Mouse (Mus musculus) bone marrow, adult 2 months (tissue): ENCODE measurements around the gene Acox3. TPM values are rescaled to one million over a fixed set of nuclear protein-coding genes. Genes with fewer than 3 reads are reported as not detected.
"Not testable (repeated sequence)": the region's sequence is repeated elsewhere in the genome, so short reads cannot be mapped to it uniquely, and the experiment has no call there.

ENCODE experiments used
- H3K27ac ChIP-seq: fragments of 200-500 bp; 2 replicates; pipeline ENCODE4 v1.5.1; 2012; ENCODE audit warnings: low read depth, mild to moderate bottlenecking, control low read depth, inconsistent platforms, low read length; ENCODE audit not compliant: control insufficient read depth, poor library complexity, insufficient read depth
- H3K4me1 ChIP-seq: fragments of 200-500 bp; 2 replicates; pipeline ENCODE4 v1.6.1; 2011; ENCODE audit warnings: low read length; ENCODE audit not compliant: control insufficient read depth, insufficient read depth
- H3K4me3 ChIP-seq: fragments of 200-500 bp; replicated peaks from 2 replicates; pipeline ENCODE3; 2011; ENCODE audit warnings: mild to moderate bottlenecking, low read depth, low read length, control low read depth; ENCODE audit not compliant: control insufficient read depth
- CTCF ChIP-seq: fragments of 200-500 bp; IDR thresholded peaks from 2 replicates; pipeline ENCODE4 v1.5.1; 2011; ENCODE audit warnings: low read length, control low read depth; ENCODE audit not compliant: control insufficient read depth, insufficient read depth
- POLR2A ChIP-seq: fragments of 200-500 bp; IDR thresholded peaks from 2 replicates; pipeline ENCODE4 v1.6.1; 2011; ENCODE audit warnings: low read depth, mild to moderate bottlenecking, control low read depth, low read length, borderline replicate concordance; ENCODE audit not compliant: control insufficient read depth
- WGBS: fragments of 180-500 bp; shearing (Covaris S2); methylation state at CpG from one replicate; pipeline ENCODE4 v1.1.7; 2018; 5-methylcytosine and 5-hydroxymethylcytosine counted together
- polyA plus RNA-seq: library from polyadenylated mRNA; stranded (reverse); fragments of >200 nt; gene quantifications from 2 replicates; pipeline ENCODE4 v1.2.4, GENCODE M21; 2011; ENCODE audit warnings: low replicate concordance; ENCODE audit not compliant: missing spikeins, insufficient read depth, insufficient read length

The Acox3 gene
- polyA plus RNA-seq, 1 experiment: 35.8 TPM

DNA sequence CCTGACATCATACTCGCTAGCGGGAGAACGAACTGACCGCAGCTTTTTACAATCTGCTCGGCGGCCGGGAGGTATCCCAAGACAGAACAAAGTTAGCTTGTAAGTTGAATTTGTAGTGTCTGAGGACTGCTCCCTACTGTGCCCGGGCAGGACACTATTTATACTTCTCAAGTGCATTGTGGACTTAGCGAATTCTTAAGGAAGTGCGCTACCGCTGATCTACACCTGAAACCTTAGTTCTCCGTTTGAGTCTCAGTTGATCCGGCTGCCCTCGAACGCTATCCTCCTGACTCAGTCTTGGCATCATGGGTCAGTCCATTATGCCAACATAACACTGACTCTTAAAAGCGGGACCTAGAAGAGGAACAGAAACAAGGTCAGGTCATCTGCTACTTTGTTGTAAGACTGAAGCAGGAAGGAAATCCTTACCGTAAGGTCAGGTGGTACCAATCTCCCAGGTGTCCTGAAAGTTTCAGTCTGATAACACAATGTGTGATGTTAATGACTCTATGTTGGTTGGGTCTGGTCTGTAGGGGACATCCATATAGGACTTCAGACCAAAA lies 462 bp downstream of the Acox3 start:
- WGBS: under 1% methylated on average over 17 of the region's 17 CpGs
- Histone ChIP-seq H3K27ac (peak overlapping the region; percentile 47), H3K4me1 (no peaks in the 10 kb centered on the region; the same call in 1 of the 2 replicates)

DNA sequence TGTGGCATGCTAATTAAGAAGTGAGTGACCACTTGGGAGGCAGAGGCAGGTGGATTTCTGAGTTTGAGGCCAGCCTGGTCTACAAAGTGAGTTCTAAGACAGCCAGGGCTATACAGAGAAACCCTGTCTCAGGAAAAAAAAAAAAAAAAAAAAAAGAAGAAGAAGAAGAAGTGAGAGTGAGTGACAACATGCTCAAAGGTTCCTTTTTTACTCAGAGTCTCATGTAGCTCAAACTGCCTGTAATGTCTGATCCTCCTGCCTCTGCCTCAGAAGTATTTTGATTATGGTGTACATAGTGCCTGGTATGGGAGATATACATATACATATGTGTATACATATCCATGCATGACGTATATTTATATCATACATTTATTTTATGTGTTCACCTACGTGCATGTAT lies 1.4 kb downstream of the Acox3 start:
- H3K4me1 ChIP-seq, H3K4me3 ChIP-seq, H3K27ac ChIP-seq: not testable (repeated sequence)
- WGBS: 64% methylated on average over 2 of the region's 2 CpGs

More for the DNA sequence above, 462 bp downstream of the Acox3 start:
- H3K4me3 ChIP-seq: peak overlapping the region; percentile 83
- TF ChIP-seq POLR2A (no peak), CTCF (no peak)

DNA sequence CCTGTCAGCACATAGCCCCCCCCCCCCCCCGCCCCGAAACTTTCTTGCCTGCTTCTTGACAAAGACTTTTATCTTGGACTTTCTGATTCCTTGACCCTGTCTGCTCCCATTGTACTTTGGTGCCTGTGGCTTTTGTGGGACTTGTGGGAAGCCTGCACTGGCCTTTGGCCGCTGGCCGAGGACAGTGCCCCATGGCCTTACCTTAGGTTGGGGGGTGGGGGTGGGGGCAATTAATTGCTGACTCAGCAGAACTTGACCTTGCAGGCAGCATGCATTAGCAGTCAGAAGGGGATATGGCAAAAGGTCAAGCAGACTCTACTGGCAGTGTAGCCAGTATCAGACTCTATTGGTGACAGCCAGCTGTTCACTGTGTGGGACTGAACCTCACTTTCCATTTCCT lies 8.7 kb downstream of the Acox3 start:
- 80% methylated on average over 4 of the region's 4 CpGs for WGBS
- TF ChIP-seq POLR2A: no peak
- TF ChIP-seq CTCF: no peak
- Histone ChIP-seq H3K27ac (no peak overlapping the region), H3K4me3 (no peak overlapping the region), H3K4me1 (no peaks in the 10 kb centered on the region)

DNA sequence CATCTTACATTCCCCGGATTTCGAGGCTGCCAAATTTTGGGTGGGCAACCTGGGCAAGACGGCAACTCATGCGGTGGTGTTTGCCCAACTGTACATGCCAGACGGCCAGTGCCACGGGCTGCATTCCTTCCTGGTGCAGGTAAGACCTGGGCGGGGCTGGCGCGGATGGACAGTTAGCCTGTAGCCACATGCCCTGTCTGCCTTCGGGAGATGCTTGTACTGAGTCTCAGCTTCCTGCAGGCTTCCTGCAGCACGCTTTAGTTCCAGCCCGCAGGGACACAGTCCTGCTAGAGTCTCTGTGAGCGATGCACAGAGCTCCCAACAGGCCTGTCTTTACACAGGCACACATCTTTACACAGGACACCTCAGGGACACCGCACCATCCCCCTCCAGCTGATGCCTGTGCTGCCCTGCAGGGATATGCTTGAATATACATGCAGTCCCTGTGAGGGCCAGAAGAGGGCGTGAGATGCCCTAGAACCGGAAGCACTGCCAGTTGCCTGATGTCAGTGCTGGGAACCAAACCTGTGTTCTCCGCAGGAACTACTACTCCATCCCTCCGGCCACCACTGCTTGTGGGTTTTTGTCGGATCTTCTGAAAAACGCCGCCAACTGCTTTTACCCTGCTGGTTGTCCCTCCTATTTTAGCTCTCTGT lies 9.4 kb downstream of the Acox3 start:
- no peak overlapping the region for H3K4me3 ChIP-seq
- WGBS: 90% methylated on average over 21 of the region's 21 CpGs
- peak; percentile 27; the same call in 1 of the 2 replicates for TF ChIP-seq CTCF
- no peak for TF ChIP-seq POLR2A
- H3K27ac ChIP-seq: no peak overlapping the region
- H3K4me1 ChIP-seq: no peaks in the 10 kb centered on the region

DNA sequence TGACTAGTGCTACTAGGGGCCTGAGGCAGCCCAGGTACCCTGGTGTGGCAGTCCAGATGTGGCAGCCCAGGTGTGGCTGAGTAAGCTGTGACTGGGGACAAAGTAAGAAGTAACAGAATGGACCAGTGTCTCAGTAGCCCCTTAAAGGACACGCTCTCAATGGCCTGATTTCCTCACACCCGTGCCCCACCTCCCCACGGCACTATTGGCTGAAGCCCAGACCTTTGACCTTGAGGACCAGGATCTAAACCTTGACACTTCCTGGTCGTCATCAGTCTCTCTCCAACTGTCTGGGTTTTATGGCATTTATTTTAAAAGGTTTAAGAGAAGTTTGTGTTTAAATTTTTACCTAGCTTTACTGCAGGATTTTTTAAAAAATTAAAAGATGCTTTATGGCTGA lies 10.0 kb downstream of the Acox3 start:
- 86% methylated on average over 4 of the region's 4 CpGs for WGBS
- Histone ChIP-seq H3K27ac (no peak overlapping the region), H3K4me1 (no peaks in the 10 kb centered on the region), H3K4me3 (no peak overlapping the region)
- TF ChIP-seq CTCF (no peak), POLR2A (no peak)

DNA sequence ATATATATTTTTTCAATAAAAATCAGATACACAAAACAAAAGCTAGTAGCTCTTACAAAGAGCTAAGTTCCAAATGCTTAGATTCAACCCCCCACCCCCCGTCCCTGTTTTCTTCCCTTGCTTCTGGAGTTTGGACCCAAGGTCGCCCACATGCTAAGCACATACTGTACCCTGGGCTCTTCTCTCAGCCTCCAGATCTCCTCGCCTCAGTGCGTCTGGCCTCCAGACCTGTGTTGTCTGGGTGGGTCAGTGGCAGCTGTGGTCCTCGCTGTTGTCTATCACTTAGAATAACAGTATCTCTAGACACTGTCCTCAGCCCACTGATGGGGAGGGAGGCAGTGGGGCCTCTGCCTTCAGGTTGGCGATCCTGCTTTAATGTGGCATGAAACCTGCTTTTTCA lies 10.4 kb downstream of the Acox3 start:
- Histone ChIP-seq H3K27ac (no peak overlapping the region), H3K4me3 (no peak overlapping the region), H3K4me1 (no peaks in the 10 kb centered on the region)
- TF ChIP-seq POLR2A (no peak), CTCF (no peak)
- 84% methylated on average over 6 of the region's 6 CpGs for WGBS

DNA sequence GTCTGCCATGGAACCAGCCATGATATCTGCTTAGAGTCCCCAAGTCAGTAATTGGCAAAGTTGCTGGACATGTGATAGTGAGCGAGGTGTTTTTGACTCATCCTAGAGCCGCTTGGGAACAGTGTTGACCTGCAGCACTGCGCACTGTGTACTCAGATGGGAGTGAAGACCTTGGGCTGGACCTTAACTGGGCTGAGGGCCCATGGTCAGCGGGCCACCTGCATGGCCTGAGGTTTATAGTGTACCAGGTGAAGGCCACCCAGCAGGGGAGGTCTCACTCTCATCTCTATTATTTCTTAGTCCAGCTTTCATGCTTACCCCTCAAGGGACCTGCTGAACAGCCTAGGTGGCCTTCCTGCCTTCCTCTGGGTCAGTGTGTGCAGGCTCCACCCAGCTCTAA lies 11.9 kb downstream of the Acox3 start:
- 86% methylated on average over 4 of the region's 4 CpGs for WGBS
- H3K4me3 ChIP-seq: no peak overlapping the region
- TF ChIP-seq POLR2A (no peak), CTCF (no peak)
- no peak overlapping the region for H3K27ac ChIP-seq
- no peaks in the 10 kb centered on the region for H3K4me1 ChIP-seq

DNA sequence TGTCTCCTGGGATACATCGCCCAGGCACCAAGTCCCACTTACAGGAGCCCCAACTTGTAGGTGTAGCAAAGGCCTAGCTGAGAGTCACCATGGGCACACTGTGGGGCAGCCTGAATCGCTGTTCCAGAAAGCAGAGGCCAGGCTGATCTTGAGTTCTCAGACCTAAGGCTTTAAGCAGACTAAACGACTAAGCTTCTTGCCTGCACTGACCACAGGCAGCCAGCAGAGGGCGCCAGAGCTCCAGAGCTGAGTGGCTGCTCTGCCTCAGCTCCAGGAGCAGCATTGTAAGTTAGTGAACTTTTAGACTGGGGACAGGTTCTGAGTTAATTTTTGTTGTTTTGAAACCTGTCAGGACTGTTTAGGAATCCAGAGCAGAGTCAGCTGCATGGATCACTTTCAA lies 12.9 kb downstream of the Acox3 start:
- WGBS: 24% methylated on average over 4 of the region's 4 CpGs
- TF ChIP-seq CTCF: peak; percentile 99
- TF ChIP-seq POLR2A: no peak
- no peaks in the 10 kb centered on the region for H3K4me1 ChIP-seq
- no peak overlapping the region for H3K27ac ChIP-seq
- no peak overlapping the region for H3K4me3 ChIP-seq
